Mouse (Mus musculus): ENCODE data around the gene Rac1.

DNA sequence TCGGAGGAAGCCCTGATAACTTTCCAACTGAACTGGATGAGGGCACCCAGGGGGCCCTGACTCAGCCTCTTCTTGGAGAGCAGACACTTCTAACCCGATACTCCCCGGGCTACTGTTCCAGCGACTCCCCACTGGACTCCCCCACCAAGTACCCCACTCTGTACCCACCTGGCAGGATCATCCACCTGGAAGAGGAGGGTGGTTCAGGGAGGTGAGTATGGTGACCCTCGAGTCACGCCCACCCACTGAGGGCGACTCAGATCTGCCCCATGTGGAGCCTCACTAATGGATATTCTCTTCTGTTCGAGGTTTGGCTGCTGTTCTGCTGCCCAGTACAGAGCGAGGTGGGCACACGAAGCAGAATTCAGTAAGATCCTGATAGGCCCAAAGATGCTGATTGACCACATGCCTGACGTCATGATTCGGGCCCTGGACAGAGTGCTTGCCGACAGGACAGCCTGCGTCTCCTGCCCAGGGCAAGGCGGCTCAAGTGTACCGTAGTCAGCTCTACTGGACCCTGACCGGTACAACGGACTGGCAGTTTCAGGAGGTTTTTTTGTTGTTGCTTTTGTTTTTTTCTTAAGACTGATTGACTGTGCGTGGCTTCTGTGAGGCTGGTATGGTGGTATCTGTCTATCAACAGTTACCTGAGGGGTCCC, 24.8 kb downstream of the Rac1 start:
- TF ChIP-seq CTCF (IDR thresholded peaks at IDR 0.05; ENCODE audit: borderline replicate concordance, control insufficient read depth, extremely low read depth, insufficient read depth, low read length, poor library complexity), result no peak
- TF ChIP-seq POLR2A (IDR thresholded peaks at IDR 0.05; ENCODE audit: control insufficient read depth, extremely low read depth, insufficient read depth, low read length, poor library complexity), result no peak

Data from thymus, adult 2 months (tissue).